Mouse (Mus musculus) midbrain, postnatal 0 days (tissue): ENCODE measurements around the gene Exd1. TPM values are rescaled to one million over a fixed set of nuclear protein-coding genes. Genes with fewer than 3 reads are reported as not detected.
"Not testable (repeated sequence)": the region's sequence is repeated elsewhere in the genome, so short reads cannot be mapped to it uniquely, and the experiment has no call there.

ENCODE experiments used
- ATAC-seq: fragments of 200-750 bp; cut with Nextera tagmentation; 2 replicates; pipeline ENCODE4 v1.8.0; 2017; ENCODE audit warnings: moderate number of reproducible peaks, mild to moderate bottlenecking, moderate TSS enrichment, moderate library complexity; ENCODE audit not compliant: low FRiP score
- DNase-seq: peaks from one replicate; pipeline ENCODE4 v3.0.0-alpha.2; 2015; ENCODE audit warnings: low spot score
- H3K27ac ChIP-seq: fragments of 300-500 bp; sonication (generic); 2 replicates; pipeline ENCODE4 v1.5.1; 2014; ENCODE audit warnings: low read depth, mild to moderate bottlenecking, low read length, mixed read lengths
- H3K27me3 ChIP-seq: fragments of 300-500 bp; sonication (generic); 2 replicates; pipeline ENCODE4 v1.6.1; 2014; ENCODE audit warnings: low read length, control low read depth, mixed read lengths; ENCODE audit not compliant: insufficient read depth
- H3K36me3 ChIP-seq: fragments of 300-500 bp; sonication (generic); 2 replicates; pipeline ENCODE4 v1.6.1; 2014; ENCODE audit warnings: low read length, control low read depth, mixed read lengths; ENCODE audit not compliant: insufficient read depth
- H3K4me1 ChIP-seq: fragments of 300-500 bp; sonication (generic); 2 replicates; pipeline ENCODE4 v1.6.1; 2014; ENCODE audit warnings: mild to moderate bottlenecking, control low read depth, antibody characterized with exemption, low read length, mixed read lengths; ENCODE audit not compliant: insufficient read depth
- H3K4me2 ChIP-seq: fragments of 300-500 bp; sonication (generic); 2 replicates; pipeline ENCODE4 v1.6.1; 2014; ENCODE audit warnings: low read depth, mild to moderate bottlenecking, low read length, mixed read lengths; ENCODE audit not compliant: poor library complexity, severe bottlenecking
- H3K4me3 ChIP-seq: fragments of 300-500 bp; sonication (generic); 2 replicates; pipeline ENCODE4 v1.5.1; 2014; ENCODE audit warnings: low read depth, mild to moderate bottlenecking, low read length, moderate library complexity
- H3K9ac ChIP-seq: fragments of 300-500 bp; sonication (generic); replicated peaks from 2 replicates; pipeline ENCODE4 v1.6.1; 2014; ENCODE audit warnings: mild to moderate bottlenecking, low read length, moderate library complexity, mixed read lengths; ENCODE audit not compliant: poor library complexity, severe bottlenecking
- H3K9me3 ChIP-seq: fragments of 300-500 bp; sonication (generic); 2 replicates; pipeline ENCODE4 v1.6.1; 2016; ENCODE audit warnings: low read length, control low read depth
- CTCF ChIP-seq: IDR thresholded peaks from 2 replicates; pipeline ENCODE4 v1.5.1; 2016; ENCODE audit warnings: antibody characterized with exemption, mild to moderate bottlenecking
- WGBS: fragments of 180-500 bp; shearing (Covaris S2); extraction: QIAGEN DNeasy Blood & Tissue Kit; methylation state at CpG from one replicate; pipeline ENCODE4 v1.1.7; 2014; 5-methylcytosine and 5-hydroxymethylcytosine counted together
- polyA plus RNA-seq: library from polyadenylated mRNA; unstranded; fragments of >200 nt; fragmentation: Nextera tagmentation; extraction: Ambion mirVana; gene quantifications from 2 replicates; pipeline ENCODE4 v1.2.1, GENCODE M21; 2015
- total RNA-seq: library from RNA; depleted of rRNA; stranded (reverse); fragments of >200 nt; gene quantifications from 2 replicates; pipeline ENCODE4 v1.2.3, GENCODE M21; 2014

Gene Exd1
- total and polyA plus RNA-seq, 2 experiments from 2014 or later, result 0.84 to 0.93 TPM

- ATAC-seq (no peak), DNase-seq (no peak)
- no peak for TF ChIP-seq CTCF
- H3K9ac ChIP-seq, result no peak overlapping the region
- H3K4me3 ChIP-seq, result no peak overlapping the region
- H3K27ac ChIP-seq, result no peak overlapping the region
- WGBS, result 86% methylated on average over 2 of the region's 2 CpGs
- H3K9me3 ChIP-seq, result no peaks in the 10 kb centered on the region
- H3K27me3 ChIP-seq, result no peaks in the 10 kb centered on the region
- no peaks in the 10 kb centered on the region for H3K36me3 ChIP-seq
- H3K4me2 ChIP-seq, result no peak overlapping the region
- no peaks in the 10 kb centered on the region for H3K4me1 ChIP-seq
Observed at GRCm38 (mm10) chr2:119510856-119511255, 36.6 kb downstream of the Exd1 start.

- not testable (repeated sequence) for ATAC-seq, H3K27me3 ChIP-seq, H3K4me2 ChIP-seq, H3K4me1 ChIP-seq, H3K27ac ChIP-seq, DNase-seq, H3K9me3 ChIP-seq, H3K4me3 ChIP-seq, H3K36me3 ChIP-seq, H3K9ac ChIP-seq
- 70% methylated on average over 7 of the region's 7 CpGs for WGBS
Observed at GRCm38 (mm10) chr2:119508518-119508917, 38.9 kb downstream of the Exd1 start.

DNA sequence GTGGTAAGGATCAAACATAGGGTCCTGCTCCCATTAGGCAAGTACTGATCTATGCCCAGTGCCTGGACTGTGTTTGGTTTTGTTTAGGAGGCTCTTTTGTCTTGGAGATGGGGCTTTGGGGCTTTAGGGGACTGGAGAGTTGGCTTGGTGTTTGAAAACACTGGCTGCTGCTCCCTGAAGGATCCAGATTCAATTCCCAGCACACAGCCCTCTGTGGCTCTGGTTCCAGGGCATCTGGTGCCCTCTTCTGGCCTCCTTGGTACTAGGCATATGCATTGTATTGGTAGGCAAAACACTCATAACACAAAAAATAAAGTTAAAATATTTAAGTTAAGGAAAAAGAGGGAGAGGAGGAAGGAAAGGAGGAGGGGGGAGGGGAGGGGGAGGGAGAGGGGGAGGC, 40.3 kb downstream of the Exd1 start:
- H3K9me3 ChIP-seq, result no peaks in the 10 kb centered on the region
- no peaks in the 10 kb centered on the region for H3K36me3 ChIP-seq

GRCm38 (mm10) chr2:119500965-119501652, 46.3 kb downstream of the Exd1 start:
- no peak overlapping the region for H3K4me2 ChIP-seq
- H3K27ac ChIP-seq, result no peak overlapping the region
- 87% methylated on average over 2 of the region's 2 CpGs for WGBS
- H3K36me3 ChIP-seq, result no peaks in the 10 kb centered on the region
- no peak for TF ChIP-seq CTCF
- H3K4me1 ChIP-seq, result no peaks in the 10 kb centered on the region
- H3K4me3 ChIP-seq, result no peak overlapping the region
- ATAC-seq (no peak), DNase-seq (no peak)
- H3K9ac ChIP-seq, result no peak overlapping the region
- H3K27me3 ChIP-seq, result no peaks in the 10 kb centered on the region
- H3K9me3 ChIP-seq, result no peaks in the 10 kb centered on the region

More for the DNA sequence above, 40.3 kb downstream of the Exd1 start:
- H3K27me3 ChIP-seq, result no peaks in the 10 kb centered on the region
- TF ChIP-seq CTCF, result no peak
- no peak overlapping the region for H3K4me2 ChIP-seq
- H3K4me3 ChIP-seq, result no peak overlapping the region
- ATAC-seq, result no peak
- no peaks in the 10 kb centered on the region for H3K4me1 ChIP-seq
- DNase-seq, result no peak
- H3K27ac ChIP-seq, result no peak overlapping the region
- no peak overlapping the region for H3K9ac ChIP-seq

GRCm38 (mm10) chr2:119498859-119499258, 48.6 kb downstream of the Exd1 start:
- Histone ChIP-seq H3K4me2 (no peak overlapping the region), H3K4me3 (no peak overlapping the region), H3K9me3 (no peaks in the 10 kb centered on the region), H3K27me3 (no peaks in the 10 kb centered on the region), H3K36me3 (no peaks in the 10 kb centered on the region), H3K9ac (no peak overlapping the region), H3K4me1 (no peaks in the 10 kb centered on the region), H3K27ac (no peak overlapping the region)
- ATAC-seq (no peak), DNase-seq (no peak)
- WGBS, result 93% methylated on average over 2 of the region's 2 CpGs
- TF ChIP-seq CTCF, result no peak

GRCm38 (mm10) chr2:119496082-119496481, 51.3 kb downstream of the Exd1 start:
- H3K9ac ChIP-seq, result no peak overlapping the region
- H3K27me3 ChIP-seq, result no peaks in the 10 kb centered on the region
- DNase-seq, result no peak
- WGBS, result 96% methylated on average over 2 of the region's 2 CpGs
- no peak overlapping the region for H3K27ac ChIP-seq
- no peak overlapping the region for H3K4me2 ChIP-seq
- H3K4me1 ChIP-seq, result no peaks in the 10 kb centered on the region
- no peaks in the 10 kb centered on the region for H3K9me3 ChIP-seq
- no peaks in the 10 kb centered on the region for H3K36me3 ChIP-seq
- TF ChIP-seq CTCF, result no peak
- H3K4me3 ChIP-seq, result no peak overlapping the region
- ATAC-seq, result no peak
